Mouse (Mus musculus) NIH3T3 (cell line): ENCODE measurements around the gene Gm21885.
A peak's percentile ranks its signal among the peaks of the same experiment; 100 is the strongest.

Source experiments
- DNase-seq: peaks from one replicate; pipeline ENCODE4 v3.0.0-alpha.2; 2012; ENCODE audit warnings: low read depth

The Gm21885 gene

DNA sequence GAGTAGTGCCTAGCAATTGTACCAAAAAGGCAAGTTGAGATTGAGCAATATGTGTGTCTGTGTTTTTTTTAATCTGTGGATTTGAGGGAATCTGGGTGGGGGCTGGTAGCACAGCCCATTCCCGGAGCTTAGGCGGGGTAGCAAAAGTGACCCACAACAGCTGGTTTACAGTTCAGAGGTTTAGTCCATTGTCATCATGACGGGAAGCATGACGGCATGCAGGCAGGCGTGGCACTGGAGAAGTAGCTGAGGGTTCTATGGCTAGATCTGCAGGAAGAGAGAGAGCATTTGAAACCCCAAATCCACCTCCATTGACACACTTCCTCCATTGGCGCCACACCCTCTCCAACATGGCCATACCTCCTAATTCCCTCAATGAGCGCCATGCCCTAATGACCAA is 11.8 kb upstream of the Gm21885 start:
- DNase-seq = no peak

DNA sequence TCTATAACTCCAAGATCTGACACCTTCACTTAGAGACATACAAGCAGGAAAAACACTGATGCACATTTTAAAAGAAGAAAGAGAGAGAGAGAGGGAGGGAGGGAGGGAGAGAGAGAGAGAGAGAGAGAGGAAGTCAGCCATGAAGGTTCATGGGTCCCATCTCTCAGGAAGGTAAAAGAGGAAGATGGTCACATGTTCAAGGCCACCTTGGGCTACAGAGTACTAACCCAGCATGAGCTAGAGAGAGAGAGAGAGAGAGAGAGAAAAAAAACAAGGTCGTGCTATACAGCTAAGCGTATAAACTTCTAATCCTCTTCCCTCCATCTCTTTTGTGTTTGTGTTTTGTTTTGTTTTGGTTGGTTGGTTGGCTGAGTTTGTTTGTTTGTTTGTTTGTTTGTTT is 10.7 kb upstream of the Gm21885 start:
- DNase-seq = no peak

DNA sequence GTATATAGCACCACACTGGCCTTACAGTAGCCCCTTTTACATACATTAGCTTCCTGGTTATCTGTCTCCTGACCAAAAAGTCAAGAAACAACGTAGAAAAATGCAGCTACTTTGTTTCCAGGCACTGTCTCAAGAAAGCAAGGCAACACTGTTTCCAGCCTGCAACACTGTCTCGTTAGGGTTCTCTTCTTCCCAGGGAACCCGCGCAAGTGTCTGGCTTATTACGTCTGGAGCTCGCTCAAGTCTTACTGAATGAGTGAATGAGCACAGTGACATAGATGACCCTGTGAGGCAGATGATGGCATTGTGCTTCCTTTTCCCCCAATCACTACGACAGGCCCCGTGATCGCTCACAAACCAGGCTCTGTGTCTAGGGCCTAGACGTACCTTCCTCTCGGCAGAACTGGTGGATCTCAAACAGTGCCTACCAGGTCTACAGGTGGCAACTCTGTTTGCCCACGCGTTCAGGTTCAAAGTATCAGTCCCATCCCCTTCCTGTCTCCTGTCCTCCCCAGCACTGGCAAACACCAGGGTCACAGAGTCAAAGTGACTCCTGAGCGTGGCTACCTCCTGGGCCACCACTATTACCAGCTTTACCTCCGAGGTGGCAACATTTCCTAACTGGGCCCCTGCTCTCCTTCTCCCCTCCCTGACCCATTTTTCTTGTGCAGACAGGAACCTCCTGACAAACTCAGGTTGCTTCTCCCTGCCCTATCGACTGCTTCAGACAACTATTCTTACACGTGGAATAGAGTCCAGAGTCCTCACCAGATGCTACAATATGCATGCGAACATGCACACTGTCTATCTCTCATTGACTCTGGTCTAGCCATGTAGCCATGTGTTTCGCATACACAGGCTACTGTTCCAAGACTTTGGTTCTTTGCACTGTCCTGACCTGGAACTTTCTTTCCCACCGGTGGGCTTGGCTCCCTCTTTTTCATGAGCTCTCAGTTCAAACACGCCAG is 8.4 kb upstream of the Gm21885 start:
- no peak for DNase-seq

DNA sequence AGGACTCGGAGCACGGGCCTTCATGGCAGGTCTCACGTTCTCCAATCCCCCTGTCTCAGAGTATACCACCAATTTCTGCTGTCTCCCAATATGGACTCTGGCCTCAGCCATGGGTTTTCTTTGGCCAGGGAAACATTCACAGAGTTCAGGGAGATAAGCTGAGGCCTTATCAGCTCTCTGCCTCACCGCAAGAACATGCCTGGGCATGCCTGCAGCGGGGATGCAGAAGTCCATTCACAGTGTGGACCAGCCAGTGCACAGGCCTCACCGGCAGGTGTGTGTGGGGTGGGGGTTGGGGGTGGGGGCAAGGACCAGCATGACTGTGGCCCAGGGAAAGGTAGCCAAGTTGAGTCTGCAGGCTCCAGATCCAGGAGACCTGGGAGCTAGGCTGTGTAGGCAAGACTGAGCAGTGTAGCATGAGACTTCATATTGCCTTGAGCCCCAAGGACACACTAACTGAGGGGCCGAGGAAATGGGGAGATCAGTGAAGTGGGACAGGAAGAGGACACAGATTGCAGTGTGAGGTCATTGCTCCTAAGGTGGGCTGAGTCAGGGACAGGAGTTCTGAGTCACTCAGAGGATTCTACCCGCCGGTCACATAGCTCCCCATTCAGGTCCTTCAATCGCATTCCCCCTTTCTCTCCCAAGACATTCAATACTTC is 7.3 kb upstream of the Gm21885 start:
- DNase-seq = no peak

DNA sequence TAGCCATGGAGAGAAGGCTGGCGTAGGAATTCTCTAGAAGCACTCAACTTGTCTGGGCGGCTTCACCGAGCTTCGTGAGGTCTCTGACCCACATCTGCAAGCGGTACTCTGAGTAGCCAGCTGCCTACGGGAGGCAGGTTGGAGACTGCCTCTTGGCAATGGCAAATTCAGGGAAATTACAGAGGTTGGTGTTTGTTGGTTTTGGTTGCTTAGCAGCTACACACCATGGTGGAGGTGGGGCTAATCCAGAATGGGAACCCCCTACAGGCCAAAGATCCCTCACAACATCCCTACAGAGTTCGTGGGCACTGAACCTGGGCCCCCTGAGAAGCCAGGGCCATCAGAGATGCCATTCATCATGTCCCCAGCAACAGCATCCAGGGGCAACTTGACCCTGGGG is 6.4 kb upstream of the Gm21885 start:
- no peak for DNase-seq

DNA sequence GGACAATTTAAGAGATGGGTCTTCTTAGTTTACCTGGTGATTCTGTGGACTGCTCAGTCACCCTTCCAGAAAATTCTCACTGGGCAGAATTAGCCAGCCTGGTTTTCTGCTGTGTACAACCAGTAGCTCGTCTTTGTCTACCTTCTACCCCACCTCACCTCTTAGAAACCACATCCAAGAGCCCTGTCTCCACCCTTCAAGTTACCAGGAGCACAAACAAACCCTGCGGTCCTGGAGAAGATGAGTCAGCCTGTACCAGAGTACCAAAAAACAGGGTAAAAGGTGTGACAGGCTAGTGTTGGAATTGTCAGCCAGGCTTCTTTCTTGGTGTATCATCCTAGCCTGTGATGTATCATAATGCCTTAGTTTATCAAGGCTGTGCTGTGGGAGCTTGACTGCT is 6.0 kb upstream of the Gm21885 start:
- no peak for DNase-seq

DNA sequence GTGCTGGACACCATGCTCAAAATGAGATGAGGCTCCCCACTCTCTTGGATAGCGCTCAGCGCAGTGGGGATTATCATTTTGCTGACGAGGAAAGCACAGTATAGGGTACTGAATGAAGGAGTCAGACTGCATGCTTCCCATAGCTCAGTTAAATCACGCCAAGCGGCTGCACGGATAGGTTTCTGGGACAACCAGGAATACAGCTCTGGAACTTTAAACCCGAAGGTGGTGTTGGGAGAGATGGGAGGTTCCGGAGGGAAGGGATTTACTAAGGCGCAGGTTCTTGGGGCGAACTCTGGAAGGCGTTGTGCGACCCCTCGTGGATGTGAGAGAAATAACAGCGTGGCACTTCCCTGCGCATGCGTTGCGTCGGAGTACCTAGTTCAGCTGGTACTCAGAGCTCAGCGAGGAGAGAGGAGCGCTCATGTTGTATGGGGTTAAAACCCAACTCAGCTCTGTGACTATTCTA is 4.8 kb upstream of the Gm21885 start:
- DNase-seq = peak; percentile 97

DNA sequence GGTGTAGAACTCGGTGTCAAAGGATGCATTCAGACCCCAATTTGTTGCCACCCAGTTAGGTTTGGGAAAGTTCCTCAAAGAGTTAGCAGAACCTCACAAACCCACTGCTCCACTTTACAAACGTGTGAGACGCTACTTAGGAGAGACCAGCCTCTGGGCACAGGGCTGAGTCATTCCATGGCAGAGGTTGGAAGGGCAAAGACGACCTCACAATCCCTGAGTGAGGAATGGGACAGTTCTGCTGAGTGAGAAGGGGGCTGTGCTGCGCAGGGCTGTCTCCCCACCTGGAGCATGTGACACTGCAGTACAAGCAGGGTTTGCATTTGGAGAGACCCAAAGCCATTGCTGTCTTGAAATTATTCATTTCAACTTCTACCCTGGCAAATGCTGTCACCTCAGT is 618 bp downstream of the Gm21885 start:
- no peak for DNase-seq

DNA sequence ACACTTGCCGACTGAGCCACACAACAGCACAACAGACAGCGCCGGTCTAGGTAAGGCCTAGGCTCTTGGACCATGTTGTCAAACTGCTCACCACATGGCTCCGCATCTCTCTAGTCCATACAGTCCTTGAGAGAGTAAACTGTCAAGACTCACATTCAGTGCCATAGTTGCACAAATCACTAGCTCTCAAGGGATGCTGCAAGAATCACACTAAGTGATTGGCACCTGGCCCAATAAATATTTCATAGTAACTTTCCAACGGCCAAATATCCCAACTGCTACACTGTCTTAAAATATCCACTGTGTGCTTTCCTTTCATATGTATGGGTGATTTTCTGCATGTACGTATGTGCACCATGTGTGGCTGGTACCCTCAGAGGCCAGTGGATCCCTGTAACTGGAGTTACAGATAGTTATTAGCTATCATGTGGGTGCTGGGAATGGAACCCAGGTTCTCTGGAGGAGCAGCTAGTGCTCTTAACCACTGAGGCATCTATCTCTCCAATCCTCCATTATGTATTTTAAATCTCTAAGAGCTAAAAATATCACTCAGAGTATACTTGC is 1.9 kb downstream of the Gm21885 start:
- no peak for DNase-seq

DNA sequence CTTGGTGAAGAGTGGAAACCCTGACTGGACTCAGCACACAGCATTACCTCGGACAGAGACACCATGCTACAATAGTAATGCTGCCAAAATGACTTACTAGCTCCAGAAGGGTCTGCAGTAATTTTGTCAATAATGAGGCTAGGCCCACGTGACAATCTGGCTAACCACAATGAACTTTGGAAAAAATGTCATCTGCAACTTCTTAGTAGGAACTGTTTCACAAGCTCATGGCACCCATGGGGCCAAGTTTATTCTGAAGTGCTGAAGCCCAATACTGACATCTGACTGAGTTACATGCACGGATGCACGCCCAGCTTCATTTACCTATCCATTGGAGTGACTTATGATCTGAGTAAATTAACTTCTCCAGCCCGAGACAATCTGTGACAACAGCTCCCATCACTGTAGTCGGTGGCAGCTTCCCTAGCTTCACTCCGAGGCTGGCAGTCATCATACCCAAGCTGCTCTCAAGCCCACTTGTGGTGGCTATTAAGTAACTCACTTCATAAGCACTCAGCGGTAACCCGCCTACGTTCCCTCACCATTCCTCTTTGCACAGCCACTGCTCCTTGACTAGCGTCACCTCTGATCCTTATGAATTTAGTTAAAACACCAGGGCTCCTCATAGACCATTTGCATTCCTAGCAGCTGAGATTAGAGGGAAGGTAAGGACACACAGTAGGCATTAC is 4.4 kb downstream of the Gm21885 start:
- no peak for DNase-seq

DNA sequence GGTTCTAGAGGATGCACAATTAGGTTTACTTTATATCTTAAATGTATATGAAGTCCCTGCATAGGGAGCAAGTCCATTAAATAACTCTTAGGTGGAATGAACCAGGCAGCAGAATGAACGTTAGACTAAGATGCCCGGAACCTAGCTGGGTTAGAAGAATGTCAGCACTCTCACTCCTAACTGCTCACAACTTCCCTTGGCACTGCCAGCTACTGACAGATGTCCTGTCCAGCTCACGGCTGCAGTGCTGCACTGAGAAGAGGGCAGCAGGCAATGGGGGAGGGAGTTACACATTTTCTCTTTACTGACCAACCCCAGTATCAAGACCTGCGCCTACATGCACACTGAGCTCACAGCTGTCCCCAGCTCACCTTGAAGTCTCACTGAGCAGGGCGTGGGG is 5.4 kb downstream of the Gm21885 start:
- no peak for DNase-seq

DNA sequence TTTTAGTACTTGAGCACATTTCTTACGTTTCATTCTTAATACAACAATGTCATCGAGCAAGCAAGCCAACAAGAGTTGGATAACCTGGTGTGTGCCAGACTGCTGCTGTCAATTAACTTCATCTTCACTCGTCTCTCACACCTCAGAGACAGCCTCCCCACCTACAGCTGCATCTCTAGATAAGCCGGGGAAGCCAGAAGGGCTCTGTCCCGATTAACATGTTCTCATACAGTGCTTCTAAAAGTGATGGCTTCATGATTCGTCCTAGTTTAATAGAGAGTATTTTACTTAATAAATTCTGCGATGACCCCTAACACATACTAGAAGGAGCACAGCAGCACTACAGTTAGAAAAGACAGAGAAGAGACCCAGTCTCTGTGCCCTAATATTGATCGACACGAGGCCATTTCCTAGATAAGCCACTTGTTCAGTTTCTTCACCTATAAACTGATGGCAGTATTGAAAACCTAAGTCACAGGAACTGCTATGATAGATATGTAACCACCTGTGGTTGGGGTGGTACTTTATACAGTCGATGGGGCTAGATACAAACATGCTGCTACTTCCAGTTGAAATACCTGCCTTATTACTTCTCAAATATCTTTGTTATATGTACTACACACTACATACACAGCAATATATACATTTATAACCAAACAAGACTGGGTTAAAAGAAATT is 8.5 kb downstream of the Gm21885 start:
- DNase-seq = no peak

DNA sequence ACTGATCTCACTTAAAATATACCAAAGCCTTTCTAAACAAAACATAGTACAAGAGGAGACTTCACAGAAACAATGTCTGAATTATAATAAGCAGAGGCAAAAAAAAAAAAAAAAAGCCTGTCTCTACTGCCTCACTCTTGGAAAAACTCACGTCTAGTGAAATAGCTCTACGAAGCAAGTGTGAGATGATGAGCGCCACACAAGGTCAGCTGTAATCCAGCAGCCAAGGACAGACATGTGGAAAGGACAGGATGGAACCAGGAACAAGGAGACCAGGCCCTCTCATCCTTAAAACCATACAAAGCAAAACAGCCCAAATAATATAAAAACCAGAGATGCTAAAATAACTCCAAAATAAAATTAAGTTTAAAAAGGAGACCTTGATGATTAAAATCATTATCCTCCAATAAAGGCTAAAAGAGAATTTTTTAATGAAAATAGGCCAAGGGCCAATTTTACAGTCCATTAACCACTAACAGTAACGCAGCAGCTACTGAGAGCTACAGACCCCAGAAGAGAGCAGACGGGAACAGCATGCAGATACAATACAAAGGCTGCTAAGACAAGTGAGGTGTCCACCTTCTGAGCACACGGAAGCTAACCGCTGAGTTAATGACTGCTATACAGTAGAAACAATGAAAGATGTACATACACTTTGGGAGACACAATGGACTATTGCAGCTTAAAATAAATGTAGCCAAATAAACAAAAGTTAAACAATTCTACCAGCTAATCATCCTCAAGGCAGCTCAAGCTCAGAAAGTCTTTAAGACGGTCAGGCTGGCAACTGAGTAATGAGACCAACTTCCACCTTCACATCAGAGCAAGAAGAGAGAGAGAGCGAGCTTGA is 13.5 kb downstream of the Gm21885 start:
- DNase-seq = no peak

DNA sequence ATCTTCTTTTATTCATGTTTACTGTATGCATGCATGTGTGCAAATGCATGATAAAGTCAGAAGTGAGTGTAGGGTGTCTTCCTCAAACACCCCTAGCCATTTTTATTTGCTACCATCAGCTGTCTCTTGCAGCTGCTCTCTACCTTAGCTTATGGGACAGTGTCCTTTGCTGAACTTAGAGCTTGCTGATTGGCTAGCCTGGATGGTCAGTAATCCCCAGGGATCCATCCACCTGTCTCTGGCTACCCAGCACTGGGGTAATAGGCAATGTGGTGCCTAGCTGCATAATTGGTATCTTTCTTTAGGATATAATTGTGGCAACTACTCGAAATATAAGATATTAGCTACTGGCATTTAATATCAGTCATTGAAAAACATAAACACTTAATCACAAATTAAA is 31.1 kb downstream of the Gm21885 start:
- DNase-seq = no peak

DNA sequence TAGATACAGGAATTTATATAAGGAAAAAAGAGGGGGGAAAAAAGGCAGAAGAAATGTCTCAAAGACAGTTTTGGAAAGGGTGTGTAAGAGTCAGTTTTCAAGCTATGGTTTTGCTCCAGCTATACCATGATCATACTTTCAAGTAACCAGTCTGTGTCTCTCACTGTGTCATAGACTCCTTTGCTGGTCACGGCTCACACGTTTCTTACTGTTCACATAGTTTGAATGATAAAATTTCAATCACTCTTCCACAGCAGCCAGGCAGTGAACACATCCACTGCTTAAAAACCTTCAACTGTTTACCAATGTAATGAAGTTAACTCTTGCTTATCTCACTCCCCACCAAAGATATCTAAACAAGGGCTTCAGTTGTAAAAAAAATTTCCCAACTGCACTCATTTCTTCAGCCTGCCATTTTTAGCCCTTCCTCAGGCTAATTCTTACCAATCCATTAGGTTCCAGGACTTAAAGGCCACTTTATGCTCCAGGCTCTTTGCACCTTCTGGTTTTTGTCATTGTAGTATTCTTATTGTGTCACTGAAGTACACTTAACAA is 32.5 kb downstream of the Gm21885 start:
- DNase-seq = no peak

DNA sequence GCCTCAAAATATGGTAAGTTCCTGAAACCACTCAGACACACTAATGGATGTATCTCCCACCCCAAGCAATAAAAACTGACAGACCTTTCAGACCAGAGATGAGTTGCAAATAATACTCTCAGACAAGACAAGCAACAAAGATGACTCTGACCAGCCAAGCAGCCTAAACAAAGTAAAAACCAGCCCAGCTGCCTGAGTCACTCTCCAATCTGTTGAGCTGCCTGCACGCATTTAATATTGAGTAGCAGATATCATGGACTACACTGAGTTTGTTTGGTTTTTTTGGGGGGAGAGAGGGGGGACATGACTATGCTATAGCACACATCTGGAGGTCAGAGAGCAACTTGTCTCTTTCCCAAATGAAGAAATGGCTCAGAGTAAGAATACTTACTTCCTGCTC is 33.6 kb downstream of the Gm21885 start:
- DNase-seq = peak; percentile 37

DNA sequence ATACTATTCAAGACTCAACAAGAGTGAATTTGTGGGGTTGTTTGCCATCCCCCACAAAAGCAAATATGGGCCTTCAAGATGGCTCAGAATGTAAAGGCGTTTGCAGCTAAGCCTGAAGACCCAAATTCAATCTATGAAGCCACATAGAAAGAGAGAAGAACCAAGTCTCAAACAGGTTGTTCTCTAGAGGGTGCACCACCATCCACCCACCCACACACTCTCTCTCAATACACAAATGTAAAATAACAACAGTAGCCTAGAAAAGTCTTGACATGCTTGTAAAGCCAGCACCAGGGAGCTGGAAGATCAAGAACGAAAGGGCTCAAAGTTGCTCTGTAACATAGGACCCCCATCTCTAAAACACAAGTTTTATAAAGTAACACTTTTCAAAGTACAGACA is 34.9 kb downstream of the Gm21885 start:
- no peak for DNase-seq

DNA sequence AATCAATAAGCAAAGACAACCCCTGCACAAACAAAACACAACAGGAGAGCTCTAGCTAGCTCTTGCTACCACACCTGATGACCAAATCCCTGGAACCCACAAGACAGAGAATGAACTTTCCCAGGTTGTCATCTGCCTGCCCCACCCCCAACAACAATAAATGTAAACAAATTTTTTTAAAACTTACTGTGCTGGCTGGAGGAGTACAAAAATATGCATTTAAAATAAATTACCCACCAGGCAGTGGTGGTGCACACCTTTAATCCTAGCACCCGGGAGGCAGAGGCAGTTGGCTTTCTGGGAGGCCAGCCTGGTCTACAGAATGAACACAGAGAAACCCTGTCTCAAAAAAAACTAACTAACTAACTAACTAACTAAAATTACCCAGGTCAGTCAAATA is 35.3 kb downstream of the Gm21885 start:
- no peak for DNase-seq

DNA sequence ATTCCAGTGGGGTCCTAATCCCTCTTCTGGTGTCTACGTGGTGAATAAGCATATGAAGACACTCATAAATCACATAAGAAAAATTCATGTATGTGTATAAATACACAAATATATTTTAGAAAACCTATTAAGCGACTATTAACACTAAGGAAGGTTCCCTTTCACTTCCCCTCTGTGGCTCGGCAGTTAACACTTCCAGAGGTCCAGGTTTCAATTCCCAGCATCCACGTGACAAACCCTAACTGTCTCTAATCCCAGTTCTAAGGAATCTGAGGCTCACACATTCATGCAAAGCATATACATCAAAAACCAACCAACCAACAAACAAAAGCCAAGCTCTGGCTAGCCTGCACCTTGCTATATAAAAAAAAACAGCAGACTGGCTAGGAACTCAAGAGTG is 35.8 kb downstream of the Gm21885 start:
- DNase-seq = no peak

DNA sequence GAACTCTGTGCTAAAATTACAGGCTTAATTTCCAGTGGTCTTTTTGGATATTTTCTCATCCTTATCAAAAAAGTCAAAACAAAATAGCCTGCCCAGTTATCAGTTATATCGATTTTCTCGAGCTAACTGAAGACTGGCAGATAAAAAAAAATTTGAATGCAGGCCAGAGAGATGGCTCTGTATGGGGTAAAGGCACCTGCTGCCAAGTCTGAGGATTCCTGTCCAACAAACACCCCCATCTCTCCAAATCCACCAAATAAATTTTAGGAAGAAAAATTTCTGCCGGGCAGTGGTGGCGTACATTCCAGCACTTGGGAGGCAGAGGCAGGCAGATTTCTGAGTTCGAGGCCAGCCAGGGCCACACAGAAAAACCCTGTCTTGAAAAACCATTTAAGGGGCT is 36.4 kb downstream of the Gm21885 start:
- DNase-seq = no peak
